ENCODE assay signal across 12 mouse cellular contexts in the genomic region with DNA sequence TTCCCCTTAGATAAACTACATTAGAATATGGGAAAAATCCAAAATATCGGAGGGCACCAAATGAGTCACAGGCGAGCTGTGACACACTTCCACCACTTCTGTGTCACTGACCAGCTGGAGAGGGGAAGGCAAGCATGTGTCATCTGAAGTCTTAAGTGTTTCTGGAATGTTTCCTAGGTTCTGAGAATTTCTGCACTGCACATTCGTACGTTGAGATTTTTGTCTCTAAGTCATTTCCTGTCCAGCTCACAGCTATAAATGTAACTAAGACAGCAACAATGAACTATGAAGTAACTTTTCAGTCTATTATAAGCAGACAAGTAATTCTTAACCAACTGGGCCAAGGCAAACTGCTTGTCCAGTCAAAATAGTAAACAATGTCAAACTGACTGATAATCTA. TPM values are rescaled to one million over a fixed set of nuclear protein-coding genes. Genes with fewer than 3 reads are reported as not detected.
DNase-seq lines count a peak whose midpoint lies in the region; ATAC-seq and TF ChIP-seq lines count a peak whose summit lies in the region.
"Had no signal": no experiment of that assay in that cellular context is flagged by ENCODE, and none has a peak within 500 bp of the region (broad histone marks: within the 10 kb centered on the region; RNA-seq: fewer than 3 reads in every experiment).

No protein-coding gene starts in this region.

- H3K9me3 ChIP-seq in lung, embryonic 14.5 days (ENCODE audit: low read depth, low read length), result peaks cover 2% of the 10 kb centered on the region; the same call in 1 of the 2 replicates
- H3K9me3 ChIP-seq in intestine, postnatal 0 days (ENCODE audit: control insufficient read depth), result no peaks in the 10 kb centered on the region
- H3K9me3 ChIP-seq in hindbrain, embryonic 13.5 days, result no peaks in the 10 kb centered on the region

- no peak overlapping the region for H3K4me2 ChIP-seq in lung, embryonic 14.5 days
- no peak overlapping the region for H3K4me2 ChIP-seq in intestine, postnatal 0 days (replicated peaks; ENCODE audit: low read depth)
- no peak overlapping the region for H3K4me2 ChIP-seq in hindbrain, embryonic 13.5 days

- no peaks in the 10 kb centered on the region for H3K27me3 ChIP-seq in lung, embryonic 14.5 days (ENCODE audit: insufficient read depth, low read length)
- no peaks in the 10 kb centered on the region for H3K27me3 ChIP-seq in intestine, postnatal 0 days (replicated peaks; ENCODE audit: control insufficient read depth, insufficient read depth, low read length)
- no peaks in the 10 kb centered on the region for H3K27me3 ChIP-seq in hindbrain, embryonic 13.5 days

- no peaks in the 10 kb centered on the region for H3K4me1 ChIP-seq in lung, embryonic 14.5 days (ENCODE audit: insufficient read depth)
- H3K4me1 ChIP-seq in lung, adult 2 months (ENCODE audit: control insufficient read depth, insufficient read depth, low read length), result peaks cover 12% of the 10 kb centered on the region
- no peaks in the 10 kb centered on the region for H3K4me1 ChIP-seq in intestine, postnatal 0 days (replicated peaks; ENCODE audit: control insufficient read depth, insufficient read depth, low read length)
- H3K4me1 ChIP-seq in hindbrain, embryonic 13.5 days (replicated peaks), result 0 out of 2 replicates have a peak, but pooled peaks cover 7% of the 10 kb centered on the region

- ATAC-seq in frontal cortex, adult (ENCODE audit: low TSS enrichment), result peak; percentile 83
- ATAC-seq in lung, embryonic 14.5 days (ENCODE audit: insufficient read depth), result peak; percentile 91
- no peak for ATAC-seq in intestine, postnatal 0 days
- no peak for ATAC-seq in hindbrain, embryonic 13.5 days (ENCODE audit: low FRiP score)
- no peak for ATAC-seq in megakaryocyte-erythroid progenitor cell, adult 5-6 weeks (replicated peaks; ENCODE audit: low FRiP score, low TSS enrichment, poor library complexity, severe bottlenecking)
- ATAC-seq: activated CD4-positive, CD25-positive, alpha-beta regulatory T cell, adult 4 months; inflammation-experienced regulatory T-cells, adult 6 months had no signal

- no peak for TF ChIP-seq CTCF in lung, embryonic 14.5 days (IDR thresholded peaks at IDR 0.05; ENCODE audit: low read depth)
- no peak for TF ChIP-seq CTCF in lung, adult 2 months (IDR thresholded peaks at IDR 0.05; ENCODE audit: insufficient read depth, low read length)
- TF ChIP-seq CTCF in intestine, postnatal 0 days (IDR thresholded peaks at IDR 0.05; ENCODE audit: low read depth), result no peak

- 33% methylated on average over 4 of the region's 4 CpGs for WGBS in lung, embryonic 14.5 days
- WGBS in lung, adult 2 months, result 10% methylated on average over 4 of the region's 4 CpGs
- WGBS in intestine, postnatal 0 days, result 46% methylated on average over 4 of the region's 4 CpGs
- 84% methylated on average over 4 of the region's 4 CpGs for WGBS in hindbrain, embryonic 13.5 days

- no peak for TF ChIP-seq POLR2A in lung, adult 2 months (IDR thresholded peaks at IDR 0.05; ENCODE audit: borderline replicate concordance, extremely low read depth, low read depth, low read length)

- H3K27ac ChIP-seq in lung, embryonic 14.5 days (ENCODE audit: low read depth), result peak overlapping the region; percentile 58
- H3K27ac ChIP-seq in intestine, postnatal 0 days (ENCODE audit: low read depth, low read length), result 0 out of 2 replicates have a peak overlapping the region, but pooled peaks have one; percentile 46
- no peak overlapping the region for H3K27ac ChIP-seq in hindbrain, embryonic 13.5 days

- no peak for DNase-seq in frontal cortex, postnatal 10 days (ENCODE audit: low spot score in 2 of 2)
- peak; percentile 85 for DNase-seq in lung, embryonic 14.5 days
- no peak for DNase-seq in lung, adult 2 months
- DNase-seq in spleen, postnatal 4 days (ENCODE audit: low spot score in 2 of 2), result no peak
- DNase-seq: gastrocnemius, postnatal 10 days; retina, postnatal 1 day had no signal

- no peak overlapping the region for H3K4me3 ChIP-seq in lung, embryonic 14.5 days (ENCODE audit: low read depth, low read length)
- H3K4me3 ChIP-seq in lung, adult 2 months (replicated peaks; ENCODE audit: extremely low read depth, low read depth, low read length), result no peak overlapping the region
- H3K4me3 ChIP-seq in intestine, postnatal 0 days (ENCODE audit: low read depth, low read length), result no peak overlapping the region
- no peak overlapping the region for H3K4me3 ChIP-seq in hindbrain, embryonic 13.5 days

- no peak overlapping the region for H3K9ac ChIP-seq in lung, embryonic 14.5 days
- H3K9ac ChIP-seq in intestine, postnatal 0 days (ENCODE audit: low read depth, low read length), result no peak overlapping the region
- no peak overlapping the region for H3K9ac ChIP-seq in hindbrain, embryonic 13.5 days

- peaks cover 7% of the 10 kb centered on the region; the same call in 1 of the 2 replicates for H3K36me3 ChIP-seq in lung, embryonic 14.5 days (ENCODE audit: insufficient read depth)
- H3K36me3 ChIP-seq in intestine, postnatal 0 days (ENCODE audit: control insufficient read depth, insufficient read depth), result no peaks in the 10 kb centered on the region
- H3K36me3 ChIP-seq in hindbrain, embryonic 13.5 days, result peaks cover 6% of the 10 kb centered on the region

RNA-seq across cellular contexts. Expression of a gene that starts 37.9 kb away (rescaled TPM):
- polyA plus RNA-seq in lung, embryonic 14.5 days (2014; fragmentation: Nextera tagmentation; extraction: Ambion mirVana), result 209 and 229 TPM in 2 replicates
- 86.3 and 127 TPM in 2 replicates for polyA plus RNA-seq in lung, adult 2 months (2012; rRNA removed)
- 138 and 147 TPM in 2 replicates for polyA plus RNA-seq in intestine, postnatal 0 days (2015; fragmentation: Nextera tagmentation; extraction: Ambion mirVana)
- polyA plus RNA-seq in hindbrain, embryonic 13.5 days (2015; fragmentation: Nextera tagmentation; extraction: Ambion mirVana), result 67.7 and 77.2 TPM in 2 replicates
- not detected in 2 replicates for total RNA-seq in megakaryocyte-erythroid progenitor cell, adult 5-6 weeks (2014; fragmentation: Nextera tagmentation)
- total RNA-seq in megakaryocyte-erythroid progenitor cell, adult 5-6 weeks (2017), result not detected in 2 replicates
- polyA plus RNA-seq: inflammation-experienced regulatory T-cells, adult 6 months had no signal

Comparison
In these comparisons a context has a peak if more than half of its experiments do, and no peak if none do; other contexts are left out.
1. ATAC-seq: peak in frontal cortex, adult (single experiment) and lung, embryonic 14.5 days (single experiment); none in intestine, postnatal 0 days (single experiment), hindbrain, embryonic 13.5 days (single experiment) and megakaryocyte-erythroid progenitor cell, adult 5-6 weeks (single experiment).